In genomic region chr11:84048411-84048810, GRCm38 (mm10) we compare ENCODE assay signal across 17 mouse cellular contexts. TPM values are rescaled to one million over a fixed set of nuclear protein-coding genes. Genes with fewer than 3 reads are reported as not detected.
DNase-seq lines count a peak whose midpoint lies in the region; ATAC-seq and TF ChIP-seq lines count a peak whose summit lies in the region.
"Had no signal": no experiment of that assay in that cellular context is flagged by ENCODE, and none has a peak within 500 bp of the region (broad histone marks: within the 10 kb centered on the region; RNA-seq: fewer than 3 reads in every experiment).

No protein-coding gene starts in this region.

- no peaks in the 10 kb centered on the region; the same call in 1 of the 2 replicates for H3K27me3 ChIP-seq in E14TG2a.4 (ENCODE audit: insufficient read depth, low read length)
- H3K27me3 ChIP-seq in forebrain, embryonic 16.5 days (replicated peaks; ENCODE audit: control insufficient read depth, insufficient read depth, low read length): no peaks in the 10 kb centered on the region
- no peaks in the 10 kb centered on the region for H3K27me3 ChIP-seq in kidney, embryonic 16.5 days (ENCODE audit: insufficient read depth, low read length)
- H3K27me3 ChIP-seq: limb, embryonic 13.5 days; liver, embryonic 15.5 days had no signal

- H3K4me3 ChIP-seq in left cerebral cortex, adult 2 months: no peak overlapping the region
- H3K4me3 ChIP-seq in E14TG2a.4 (replicated peaks; ENCODE audit: low read length): peak overlapping the region; percentile 46
- no peak overlapping the region for H3K4me3 ChIP-seq in forebrain, embryonic 16.5 days (replicated peaks; ENCODE audit: low read length)
- H3K4me3 ChIP-seq in kidney, embryonic 16.5 days (ENCODE audit: low read length): no peak overlapping the region
- H3K4me3 ChIP-seq: heart, embryonic 13.5 days; limb, embryonic 13.5 days; liver, embryonic 15.5 days had no signal

- no peak overlapping the region for H3K9ac ChIP-seq in forebrain, embryonic 16.5 days (replicated peaks; ENCODE audit: low read depth, low read length)
- H3K9ac ChIP-seq in kidney, embryonic 16.5 days (replicated peaks; ENCODE audit: low read length): no peak overlapping the region
- H3K9ac ChIP-seq: heart, embryonic 13.5 days; limb, embryonic 13.5 days; liver, embryonic 15.5 days had no signal

- H3K4me2 ChIP-seq in forebrain, embryonic 16.5 days (ENCODE audit: low read length): no peak overlapping the region
- no peak overlapping the region for H3K4me2 ChIP-seq in kidney, embryonic 16.5 days (replicated peaks; ENCODE audit: low read depth, low read length)
- H3K4me2 ChIP-seq: heart, embryonic 13.5 days; limb, embryonic 13.5 days; liver, embryonic 15.5 days had no signal

- H3K27ac ChIP-seq in left cerebral cortex, adult 2 months: peak overlapping the region; percentile 19; the same call in 1 of the 2 replicates
- H3K27ac ChIP-seq in forebrain, embryonic 16.5 days (ENCODE audit: low read length): no peak overlapping the region
- H3K27ac ChIP-seq in kidney, embryonic 16.5 days (ENCODE audit: low read length): no peak overlapping the region
- H3K27ac ChIP-seq: heart, embryonic 13.5 days; liver, embryonic 15.5 days had no signal

- ATAC-seq in forebrain, embryonic 16.5 days: peak; percentile 37; the same call in 1 of the 2 replicates
- no peak for ATAC-seq in kidney, embryonic 16.5 days (ENCODE audit: low FRiP score, low TSS enrichment)
- ATAC-seq: activated CD4-positive, CD25-positive, alpha-beta regulatory T cell, adult 4 months; intestine, embryonic 16.5 days had no signal

- DNase-seq in cerebellum, postnatal 10 days: peak; percentile 47 to 53
- no peak for DNase-seq in cerebellum, postnatal 14 days
- no peak for DNase-seq in left cerebral cortex, adult 2 months (ENCODE audit: extremely low spot score in 1 of 2, low spot score in 2 of 2)
- DNase-seq in left cerebral cortex, adult 11 months (ENCODE audit: low spot score): no peak
- no peak for DNase-seq in heart, adult 9 months (ENCODE audit: low spot score in 2 of 2)
- DNase-seq: adrenal gland, postnatal 36 days; gastrocnemius, postnatal 36 days; heart, postnatal 4 days; kidney, postnatal 10 days had no signal

- 54% methylated on average over 10 of the region's 10 CpGs for WGBS in forebrain, embryonic 16.5 days
- 68% methylated on average over 10 of the region's 10 CpGs for WGBS in kidney, embryonic 16.5 days

- H3K4me1 ChIP-seq in E14TG2a.4 (replicated peaks; ENCODE audit: low read depth, low read length): peaks cover 11% of the 10 kb centered on the region; the same call in 1 of the 2 replicates
- peaks cover 22% of the 10 kb centered on the region for H3K4me1 ChIP-seq in forebrain, embryonic 16.5 days (replicated peaks; ENCODE audit: control insufficient read depth, insufficient read depth, low read length)
- H3K4me1 ChIP-seq in kidney, embryonic 16.5 days (ENCODE audit: insufficient read depth, low read length): no peaks in the 10 kb centered on the region
- H3K4me1 ChIP-seq: liver, embryonic 15.5 days had no signal

- H3K9me3 ChIP-seq in E14TG2a.4 (ENCODE audit: low read length): no peaks in the 10 kb centered on the region
- H3K9me3 ChIP-seq in forebrain, embryonic 16.5 days (ENCODE audit: control insufficient read depth, low read length): no peaks in the 10 kb centered on the region
- H3K9me3 ChIP-seq in kidney, embryonic 16.5 days (ENCODE audit: low read length): no peaks in the 10 kb centered on the region
- H3K9me3 ChIP-seq: heart, embryonic 13.5 days; limb, embryonic 13.5 days; liver, embryonic 15.5 days had no signal

- H3K36me3 ChIP-seq in E14TG2a.4 (ENCODE audit: insufficient read depth, low read length): no peaks in the 10 kb centered on the region
- H3K36me3 ChIP-seq in forebrain, embryonic 16.5 days (ENCODE audit: control insufficient read depth, insufficient read depth): no peaks in the 10 kb centered on the region
- H3K36me3 ChIP-seq in kidney, embryonic 16.5 days (ENCODE audit: insufficient read depth, low read length): no peaks in the 10 kb centered on the region
- H3K36me3 ChIP-seq: heart, embryonic 13.5 days; limb, embryonic 13.5 days; liver, embryonic 15.5 days had no signal

- no peak for TF ChIP-seq CTCF in left cerebral cortex, adult 2 months (IDR thresholded peaks at IDR 0.05)
- no peak for TF ChIP-seq CTCF in E14TG2a.4 (conservative IDR thresholded peaks at IDR 0.05; ENCODE audit: low read length)

- intact Hi-C loops in left cerebral cortex, adult 2 months (cut with DNase I): no loop called here

RNA-seq across cellular contexts. Expression of gene Dusp14, which starts 20.6 kb away (rescaled TPM):
- 10 to 100 TPM; 80.7 to 92.7 TPM for total RNA-seq in left cerebral cortex, adult 2 months (2021)
- polyA plus RNA-seq in forebrain, embryonic 16.5 days (2015; fragmentation: Nextera tagmentation; extraction: Ambion mirVana): 28.0 and 30.0 TPM in 2 replicates
- 45.4 and 54.6 TPM in 2 replicates for polyA plus RNA-seq in kidney, embryonic 16.5 days (2015; fragmentation: Nextera tagmentation; extraction: Ambion mirVana)

Comparison
In these comparisons a context has a peak if more than half of its experiments do, and no peak if none do; other contexts are left out.
1. DNase-seq: peak in cerebellum, postnatal 10 days (2 of 2); none in cerebellum, postnatal 14 days (0 of 2), left cerebral cortex, adult 2 months (0 of 2), left cerebral cortex, adult 11 months (single experiment) and heart, adult 9 months (0 of 2).